Mouse (Mus musculus) myocyte (in vitro differentiated cells): ENCODE results near the gene Uvrag. TPM values are rescaled to one million over a fixed set of nuclear protein-coding genes. Genes with fewer than 3 reads are reported as not detected.

ENCODE experiments used
- H3K27me3 ChIP-seq: one replicate; pipeline ENCODE4 v1.6.1; 2011; ENCODE audit not compliant: control insufficient read depth, insufficient read depth, insufficient read length
- H3K36me3 ChIP-seq: one replicate; pipeline ENCODE4 v1.6.1; 2011; ENCODE audit not compliant: control insufficient read depth, insufficient read depth
- H3K4me2 ChIP-seq: one replicate; pipeline ENCODE4 v1.6.1; 2011; ENCODE audit warnings: low read depth, control low read depth
- H3K4me3 ChIP-seq: one replicate; pipeline ENCODE4 v1.5.1; 2011; ENCODE audit warnings: mild to moderate bottlenecking, control low read depth, moderate library complexity
- H3K79me2 ChIP-seq: one replicate; pipeline ENCODE4 v1.6.1; 2011; ENCODE audit not compliant: control insufficient read depth, insufficient read depth
- H3ac ChIP-seq: one replicate; pipeline ENCODE4 v1.6.1; 2011; ENCODE audit not compliant: control insufficient read depth, insufficient read length
- CEBPB ChIP-seq: IDR thresholded peaks from 2 replicates; pipeline ENCODE4 v1.6.1; 2011; ENCODE audit warnings: mild to moderate bottlenecking, moderate library complexity; ENCODE audit not compliant: poor library complexity, insufficient read depth, severe bottlenecking
- E2F4 ChIP-seq: IDR thresholded peaks from one replicate; pipeline ENCODE4 v1.6.1; 2011; ENCODE audit warnings: mild to moderate bottlenecking, control low read depth, moderate library complexity; ENCODE audit not compliant: insufficient read depth
- MAX ChIP-seq: IDR thresholded peaks from one replicate; pipeline ENCODE4 v1.6.1; 2011; ENCODE audit warnings: low read depth, mild to moderate bottlenecking, control low read depth
- MYOD1 ChIP-seq, 3 experiments: IDR thresholded peaks; one replicate each; pipeline ENCODE4 v1.6.1; 2011; ENCODE audit warnings: control low read depth in 2 of 3, low read depth in 2 of 3, mild to moderate bottlenecking in 2 of 3, moderate library complexity in 1 of 3; ENCODE audit not compliant: insufficient read length in 2 of 3, control insufficient read depth in 1 of 3
- MYOG ChIP-seq, 3 experiments: IDR thresholded peaks; one replicate each; pipeline ENCODE4 v1.6.1; 2011; ENCODE audit warnings: control low read depth in 2 of 3, low read depth in 2 of 3, mild to moderate bottlenecking in 2 of 3; ENCODE audit not compliant: insufficient read length in 2 of 3, control insufficient read depth in 1 of 3, insufficient read depth in 1 of 3
- POLR2A ChIP-seq: IDR thresholded peaks from one replicate; pipeline ENCODE4 v1.6.1; 2011; ENCODE audit warnings: low read depth, mild to moderate bottlenecking, control low read depth, moderate library complexity; ENCODE audit not compliant: insufficient read length
- POLR2AphosphoS2 ChIP-seq: IDR thresholded peaks from one replicate; pipeline ENCODE4 v1.6.1; 2011; ENCODE audit warnings: low read depth, control low read depth; ENCODE audit not compliant: insufficient read length
- REST ChIP-seq: IDR thresholded peaks from one replicate; pipeline ENCODE4 v1.6.1; 2011; ENCODE audit warnings: mild to moderate bottlenecking, control low read depth, moderate library complexity; ENCODE audit not compliant: insufficient read depth, insufficient read length
- SRF ChIP-seq: IDR thresholded peaks from one replicate; pipeline ENCODE4 v1.6.1; 2011; ENCODE audit warnings: low read depth; ENCODE audit not compliant: control insufficient read depth, insufficient read length
- TCF12 ChIP-seq: IDR thresholded peaks from one replicate; pipeline ENCODE4 v1.6.1; 2011; ENCODE audit warnings: mild to moderate bottlenecking, control low read depth; ENCODE audit not compliant: poor library complexity, insufficient read depth, severe bottlenecking
- TCF3 ChIP-seq: IDR thresholded peaks from one replicate; pipeline ENCODE4 v1.6.1; 2011; ENCODE audit warnings: low read depth, control low read depth; ENCODE audit not compliant: insufficient read length
- USF1 ChIP-seq: IDR thresholded peaks from one replicate; pipeline ENCODE4 v1.6.1; 2011; ENCODE audit warnings: low read depth, mild to moderate bottlenecking, control low read depth, moderate library complexity
- polyA plus RNA-seq: library from polyadenylated mRNA; unstranded; fragments of >200 nt; fragmentation: generic; extraction: Trizol; gene quantifications from one replicate; pipeline ENCODE4 v1.2.1, GENCODE M21; 2012; ENCODE audit warnings: missing spikeins

Uvrag gene
- polyA plus RNA-seq, 1 experiment: 9.0 TPM

- Histone ChIP-seq H3K36me3 (no peaks in the 10 kb centered on the region), H3K4me2 (no peak overlapping the region), H3ac (no peak overlapping the region), H3K4me3 (no peak overlapping the region), H3K27me3 (no peaks in the 10 kb centered on the region), H3K79me2 (no peaks in the 10 kb centered on the region)
- TF ChIP-seq POLR2AphosphoS2 (no peak), MYOG (IDR thresholded peaks at IDR 0.05; ENCODE audit: control insufficient read depth in 1 of 3, insufficient read depth in 1 of 3, insufficient read length in 2 of 3, low read depth in 2 of 3) (no peak), CEBPB (no peak), MAX (no peak), POLR2A (no peak), REST (no peak), TCF3 (no peak), USF1 (no peak), SRF (no peak), TCF12 (no peak), MYOD1 (IDR thresholded peaks at IDR 0.05; ENCODE audit: control insufficient read depth in 1 of 3, insufficient read length in 2 of 3, low read depth in 2 of 3) (no peak), E2F4 (no peak)
Measured at GRCm38 (mm10) chr7:98893144-98893543, 247.8 kb downstream of the Uvrag start.

- TF ChIP-seq MYOD1 (IDR thresholded peaks at IDR 0.05; ENCODE audit: control insufficient read depth in 1 of 3, insufficient read length in 2 of 3, low read depth in 2 of 3) (no peak), POLR2AphosphoS2 (no peak), E2F4 (no peak), MYOG (IDR thresholded peaks at IDR 0.05; ENCODE audit: control insufficient read depth in 1 of 3, insufficient read depth in 1 of 3, insufficient read length in 2 of 3, low read depth in 2 of 3) (no peak), MAX (no peak), REST (no peak), TCF12 (no peak), SRF (no peak), POLR2A (no peak)
- H3K4me3 ChIP-seq: no peak overlapping the region
- H3K27me3 ChIP-seq: no peaks in the 10 kb centered on the region
- no peak overlapping the region for H3K4me2 ChIP-seq
- no peaks in the 10 kb centered on the region for H3K79me2 ChIP-seq
- no peaks in the 10 kb centered on the region for H3K36me3 ChIP-seq
- no peak overlapping the region for H3ac ChIP-seq
Measured at GRCm38 (mm10) chr7:98889211-98889610, 251.7 kb downstream of the Uvrag start.

- Histone ChIP-seq H3K27me3 (no peaks in the 10 kb centered on the region), H3K36me3 (no peaks in the 10 kb centered on the region), H3K4me3 (no peak overlapping the region), H3K79me2 (no peaks in the 10 kb centered on the region), H3ac (no peak overlapping the region), H3K4me2 (no peak overlapping the region)
- TF ChIP-seq MAX (no peak), TCF12 (no peak), TCF3 (no peak), POLR2A (no peak), MYOG (IDR thresholded peaks at IDR 0.05; ENCODE audit: control insufficient read depth in 1 of 3, insufficient read depth in 1 of 3, insufficient read length in 2 of 3, low read depth in 2 of 3) (no peak), CEBPB (no peak), E2F4 (no peak), POLR2AphosphoS2 (no peak), SRF (no peak), REST (no peak), USF1 (no peak)
Measured at GRCm38 (mm10) chr7:98888810-98889209, 252.1 kb downstream of the Uvrag start.

GRCm38 (mm10) chr7:98887811-98888261 lies 253.1 kb downstream of the Uvrag start:
- no peaks in the 10 kb centered on the region for H3K36me3 ChIP-seq
- H3K79me2 ChIP-seq: no peaks in the 10 kb centered on the region
- TF ChIP-seq MYOG (IDR thresholded peaks at IDR 0.05; ENCODE audit: control insufficient read depth in 1 of 3, insufficient read depth in 1 of 3, insufficient read length in 2 of 3, low read depth in 2 of 3) (no peak), USF1 (no peak), TCF12 (no peak), REST (no peak), POLR2A (no peak)
- no peak overlapping the region for H3K4me2 ChIP-seq
- H3ac ChIP-seq: no peak overlapping the region
- no peaks in the 10 kb centered on the region for H3K27me3 ChIP-seq
- H3K4me3 ChIP-seq: no peak overlapping the region

- Histone ChIP-seq H3K4me2 (no peak overlapping the region), H3K4me3 (no peak overlapping the region), H3K36me3 (no peaks in the 10 kb centered on the region), H3K79me2 (no peaks in the 10 kb centered on the region), H3ac (no peak overlapping the region), H3K27me3 (no peaks in the 10 kb centered on the region)
- TF ChIP-seq MAX (no peak), MYOD1 (IDR thresholded peaks at IDR 0.05; ENCODE audit: control insufficient read depth in 1 of 3, insufficient read length in 2 of 3, low read depth in 2 of 3) (no peak), MYOG (IDR thresholded peaks at IDR 0.05; ENCODE audit: control insufficient read depth in 1 of 3, insufficient read depth in 1 of 3, insufficient read length in 2 of 3, low read depth in 2 of 3) (no peak), POLR2AphosphoS2 (no peak), USF1 (no peak), E2F4 (no peak), POLR2A (no peak)
Measured at GRCm38 (mm10) chr7:98881887-98882286, 259.1 kb downstream of the Uvrag start.
